Mouse (Mus musculus) kidney, adult 18-20 months (tissue): ENCODE results near the gene Slc22a20.

Experiments used
- DNase-seq: peaks from one replicate; pipeline ENCODE4 v3.0.0; 2021

The Slc22a20 gene

DNA sequence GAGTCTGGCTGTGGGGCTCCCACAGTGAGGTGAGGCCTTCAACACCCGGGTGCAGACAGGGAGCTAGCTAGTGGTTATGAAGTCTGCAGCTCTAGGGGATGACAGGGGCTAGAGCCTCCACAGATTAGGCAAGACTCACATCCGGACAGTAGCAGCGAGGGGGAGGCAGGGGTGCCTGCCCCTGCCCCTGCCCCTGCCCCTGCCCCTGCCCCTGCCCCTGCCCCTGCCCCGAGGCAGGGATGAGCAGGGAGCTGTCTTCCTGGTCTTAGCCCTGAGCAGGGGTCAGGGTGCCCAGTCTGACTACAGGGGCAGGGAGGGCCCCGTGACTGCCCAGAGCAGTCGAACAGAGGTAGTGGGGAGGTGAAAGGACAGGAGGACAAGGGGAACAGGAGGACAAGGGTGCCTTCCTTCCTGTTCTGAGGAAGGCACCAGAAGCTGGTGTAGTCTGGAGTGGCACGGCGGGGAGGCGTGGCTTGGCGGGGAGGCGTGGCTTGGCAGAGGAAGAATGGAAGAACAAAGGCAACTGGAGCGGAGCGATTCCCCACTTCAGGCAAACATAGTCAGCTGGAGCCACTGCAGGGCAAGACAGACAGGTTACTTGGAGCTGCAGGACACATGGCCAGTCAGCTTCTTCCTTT lies 3.0 kb upstream of the Slc22a20 start:
- peak; percentile 84 for DNase-seq

DNA sequence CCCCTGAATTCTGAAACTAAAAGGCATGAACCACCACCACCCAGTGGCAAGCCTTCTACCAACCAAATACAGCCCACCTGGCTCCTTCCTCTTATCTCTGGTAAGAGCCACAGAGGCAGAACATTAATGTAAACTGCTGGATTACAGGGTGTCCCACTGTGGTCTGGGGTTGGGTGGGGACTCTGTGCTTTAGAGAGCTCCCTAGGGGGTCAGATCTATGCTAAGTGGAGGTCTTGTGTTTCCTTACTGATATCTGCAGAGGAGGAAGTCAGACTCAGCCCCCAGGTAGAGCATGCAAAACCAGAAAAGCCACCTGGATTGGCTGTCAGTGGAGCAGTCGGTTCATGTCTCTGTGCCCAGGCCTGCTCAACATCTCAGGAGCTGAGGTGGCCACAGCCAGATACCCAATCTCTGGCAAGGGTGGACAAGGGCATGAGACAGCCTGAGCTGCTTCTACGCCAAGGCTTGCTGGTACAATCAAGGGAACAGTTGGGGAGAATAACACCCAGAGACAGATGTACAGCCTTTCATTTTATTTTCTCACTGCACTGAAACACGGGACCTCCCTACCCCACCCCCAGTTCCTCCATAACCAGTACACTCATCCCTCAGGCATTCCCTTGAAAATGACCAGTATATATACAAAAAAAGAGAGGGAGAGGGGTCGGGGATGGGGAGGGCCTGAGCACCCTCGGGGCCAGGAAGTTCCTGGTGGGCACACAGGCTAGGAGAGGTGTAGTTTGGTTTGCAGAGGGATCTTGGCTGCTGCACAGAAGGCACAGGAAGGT lies 2.3 kb upstream of the Slc22a20 start:
- no peak for DNase-seq

DNA sequence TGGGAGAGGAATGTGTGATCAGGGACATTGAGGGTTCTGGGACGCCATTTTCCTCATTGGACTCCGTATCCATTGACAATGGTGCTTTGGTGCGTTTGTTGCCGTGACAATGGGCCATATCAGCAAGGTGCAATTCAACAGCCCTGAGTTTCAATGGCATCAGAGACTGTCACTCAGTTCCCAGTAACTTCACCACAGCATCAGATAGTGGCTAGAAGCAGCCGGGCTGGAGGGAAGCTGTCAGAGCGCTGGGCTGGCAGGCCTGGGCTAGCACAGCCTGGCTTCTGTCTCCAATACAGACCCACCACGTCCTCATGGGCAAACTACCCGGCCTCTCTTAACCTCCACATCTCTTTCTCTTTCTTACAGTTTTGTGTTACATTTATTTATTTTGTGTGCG lies 5.5 kb downstream of the Slc22a20 start:
- DNase-seq, result no peak

DNA sequence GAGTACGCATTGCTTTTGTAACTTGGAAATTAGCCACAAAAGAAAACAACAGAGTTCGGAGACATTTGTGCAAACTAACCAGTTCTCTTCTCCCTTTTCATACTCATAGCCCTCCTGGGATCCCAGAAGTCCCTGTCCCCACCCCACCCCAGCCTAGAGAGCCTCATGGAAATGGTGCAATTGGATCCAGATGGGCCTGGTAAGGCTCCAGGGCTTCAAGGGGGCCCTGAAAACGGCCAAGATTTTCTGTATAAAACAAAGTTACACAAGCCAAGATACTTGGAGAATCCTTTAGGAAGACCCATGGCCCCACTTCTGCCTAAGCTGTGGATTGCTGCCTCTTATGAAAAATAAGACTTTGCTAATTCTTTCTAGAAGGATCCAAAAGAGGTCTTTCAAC lies 8.2 kb downstream of the Slc22a20 start:
- no peak for DNase-seq

DNA sequence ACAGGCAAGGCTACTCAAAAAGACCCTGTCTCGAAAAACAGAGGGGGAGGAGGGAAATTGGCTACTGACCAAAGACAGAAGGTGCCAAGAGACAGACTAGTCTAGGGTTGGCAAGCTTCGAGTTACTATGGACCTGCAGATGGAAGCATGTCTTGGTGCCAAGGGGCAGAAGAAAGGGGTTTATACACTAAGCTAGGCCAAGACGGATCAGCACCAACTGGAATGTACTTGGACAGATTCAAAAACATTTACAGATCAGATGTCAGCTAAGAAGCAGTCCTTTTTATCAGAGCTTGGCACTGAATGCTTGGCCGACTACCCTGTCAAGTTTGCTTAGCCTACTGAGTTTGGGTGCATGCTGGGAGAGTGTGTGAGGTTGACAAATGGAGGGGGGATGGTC lies 10.3 kb downstream of the Slc22a20 start:
- DNase-seq, result no peak

DNA sequence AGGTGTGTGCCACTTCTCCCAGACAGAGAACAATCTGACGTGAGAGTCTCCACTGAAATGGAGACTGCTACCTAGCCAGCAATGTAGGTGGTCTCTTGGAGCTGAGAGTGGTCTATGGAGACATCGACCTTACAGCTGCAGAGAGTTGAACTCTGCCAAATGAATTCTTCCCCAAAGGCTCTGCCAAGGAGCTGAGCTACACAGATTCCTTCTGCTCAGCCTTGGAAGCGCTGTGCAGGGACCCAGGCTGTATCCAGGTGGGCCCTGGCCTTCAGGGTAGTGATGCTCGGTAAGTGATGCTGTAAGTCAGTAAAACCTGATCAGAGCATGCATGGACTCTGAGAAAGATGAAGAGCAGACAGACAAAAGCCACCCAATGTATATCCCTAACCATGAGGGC lies 10.8 kb downstream of the Slc22a20 start:
- no peak for DNase-seq

DNA sequence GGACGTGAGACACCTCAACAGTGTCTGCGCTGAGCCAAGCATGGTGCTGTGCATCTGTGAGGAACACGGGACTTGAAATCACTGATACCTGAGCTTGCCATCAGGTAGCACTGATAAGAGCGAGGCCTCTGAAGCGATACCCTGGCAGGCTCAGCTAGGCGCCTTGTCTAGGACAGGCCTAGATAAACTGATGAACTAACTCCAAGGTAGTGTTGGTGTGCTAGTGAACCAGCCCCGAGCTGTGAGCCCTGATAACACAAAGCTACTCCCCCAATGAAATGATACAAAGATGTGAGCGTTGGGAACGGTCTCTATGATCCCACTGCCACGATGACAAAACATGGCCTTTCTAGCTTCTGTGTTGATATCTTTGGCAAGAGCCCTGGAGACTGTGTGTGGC lies 18.3 kb downstream of the Slc22a20 start:
- no peak for DNase-seq

DNA sequence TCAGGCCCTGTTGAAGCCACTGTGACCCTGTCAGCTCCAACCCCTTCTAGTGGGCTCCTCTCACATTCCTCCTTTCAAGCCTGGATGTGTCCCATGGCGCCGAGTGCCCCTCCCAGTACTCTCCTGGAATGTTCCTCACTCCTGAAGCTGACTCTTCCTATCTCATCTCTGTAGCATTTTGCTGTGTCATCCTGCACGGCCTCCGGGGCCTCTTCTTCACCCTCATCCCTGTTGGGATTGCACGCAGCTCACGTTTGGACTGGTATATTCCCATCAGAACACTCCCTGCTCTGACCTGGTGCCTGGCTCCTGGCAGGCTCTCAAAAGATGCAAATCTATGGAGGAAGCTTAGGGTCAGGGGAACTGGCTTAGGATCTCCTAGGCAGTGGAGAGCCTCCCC lies 19.2 kb downstream of the Slc22a20 start:
- no peak for DNase-seq

DNA sequence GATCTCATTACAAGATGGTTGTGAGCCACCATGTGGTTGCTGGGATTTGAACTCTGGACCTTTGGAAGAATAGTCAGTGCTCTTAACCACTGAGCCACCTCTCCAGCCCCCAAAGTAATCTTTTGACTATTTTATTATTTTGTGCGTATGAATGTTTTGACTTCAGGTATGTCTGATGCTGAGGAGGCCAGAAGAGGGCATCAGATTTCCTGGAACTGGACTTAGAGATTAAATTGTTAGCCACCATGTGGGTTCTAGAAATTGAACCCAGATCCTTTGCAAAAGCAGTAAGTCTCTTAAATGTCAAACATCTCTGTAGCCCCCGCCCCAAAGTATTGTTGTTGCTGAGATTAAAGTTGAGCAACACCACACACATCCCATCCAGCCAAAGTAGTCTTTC lies 20.0 kb downstream of the Slc22a20 start:
- no peak for DNase-seq

DNA sequence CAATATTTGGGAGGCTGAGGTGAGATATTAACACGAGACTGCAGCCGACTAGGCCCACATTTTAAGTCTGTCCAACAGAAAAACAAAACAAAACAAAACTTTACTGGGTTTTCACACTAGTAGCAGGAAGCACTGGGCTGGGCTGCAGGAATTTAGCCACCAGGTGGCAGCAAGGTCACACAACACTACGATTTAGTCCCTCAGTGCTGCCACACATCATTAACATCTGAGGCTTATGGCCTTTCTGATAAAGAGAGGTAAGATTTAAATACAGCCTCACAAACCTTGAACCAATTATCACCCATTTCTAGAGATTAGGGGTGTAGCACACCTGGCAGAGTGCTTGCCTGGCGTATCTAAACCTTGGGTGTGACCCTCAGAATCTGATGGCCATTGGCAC lies 20.7 kb downstream of the Slc22a20 start:
- peak; percentile 79 for DNase-seq

DNA sequence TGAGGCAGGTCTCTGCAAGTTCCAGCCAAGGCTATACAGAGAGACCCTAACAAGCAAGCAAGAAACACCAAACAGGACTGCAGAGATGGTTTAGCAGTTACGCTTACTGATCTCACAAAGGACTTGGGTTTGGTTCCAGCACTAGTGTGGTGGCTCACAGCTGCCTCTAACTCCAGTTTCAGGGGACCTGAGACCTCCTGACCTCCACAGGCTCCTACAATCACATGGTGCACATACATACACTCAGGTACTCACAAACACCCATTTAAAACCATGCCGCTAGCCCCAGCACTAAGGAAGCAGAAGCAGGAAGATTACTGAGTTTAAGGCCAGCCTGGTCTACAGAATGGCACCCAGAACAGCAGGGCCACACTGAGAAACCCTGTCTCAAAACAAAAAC lies 21.1 kb downstream of the Slc22a20 start:
- DNase-seq, result no peak

DNA sequence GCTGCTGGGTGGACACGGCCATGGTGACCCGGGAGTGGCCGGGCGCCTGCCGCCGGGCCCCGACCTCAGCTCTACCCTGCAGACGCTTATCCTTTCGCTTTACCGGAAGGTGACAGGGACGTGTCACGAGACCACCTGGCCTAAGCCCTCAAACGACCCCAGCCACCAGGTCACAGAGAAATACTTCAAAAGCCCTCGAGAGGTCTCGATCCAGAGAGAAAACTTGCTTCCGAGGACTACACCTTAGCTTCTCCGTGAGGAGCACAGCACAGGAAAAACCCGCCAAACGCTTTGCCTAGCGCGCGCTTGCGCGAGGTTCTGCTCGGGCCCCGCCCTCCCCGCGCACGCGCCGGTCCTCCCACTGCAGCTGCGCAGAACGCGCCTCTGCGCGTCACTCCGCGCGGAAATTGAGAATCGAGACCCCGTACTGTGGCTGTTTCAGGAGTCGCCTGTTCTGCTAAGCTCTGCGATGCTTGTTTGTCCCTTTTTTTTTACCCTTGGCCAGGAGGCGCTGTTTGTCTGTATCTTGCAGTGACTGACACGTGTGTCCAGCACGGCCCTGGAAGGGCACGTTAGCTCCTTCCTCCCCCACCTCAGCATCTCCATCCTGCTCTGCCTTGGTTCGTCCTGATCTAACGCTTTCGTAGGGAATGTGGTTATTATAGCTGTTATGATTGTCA lies 21.9 kb downstream of the Slc22a20 start, which contains the start of gene Pola2:
Gene Pola2 (minus strand): TSS at position 320 of the 680 bp plus-strand sequence.
- DNase-seq, result peak; percentile 91

DNA sequence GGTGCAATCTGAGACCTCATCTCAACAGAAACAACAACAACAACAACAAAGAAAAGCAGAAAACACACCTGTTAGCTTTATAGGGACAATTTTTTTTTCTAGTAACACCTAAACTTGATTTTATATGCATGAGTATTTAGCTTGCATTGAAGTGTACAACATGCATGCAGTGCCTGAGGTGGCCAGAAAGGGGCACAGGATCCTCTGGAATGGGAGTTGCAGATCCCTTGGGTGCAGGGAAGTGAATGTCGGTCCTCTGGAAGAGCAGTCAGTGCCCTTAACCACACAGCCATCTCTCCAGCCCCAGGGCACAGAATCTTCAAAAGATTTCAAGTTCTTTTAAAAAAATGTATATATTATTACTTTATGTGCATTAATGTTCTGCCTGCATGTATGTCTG lies 23.3 kb downstream of the Slc22a20 start:
- DNase-seq, result no peak

DNA sequence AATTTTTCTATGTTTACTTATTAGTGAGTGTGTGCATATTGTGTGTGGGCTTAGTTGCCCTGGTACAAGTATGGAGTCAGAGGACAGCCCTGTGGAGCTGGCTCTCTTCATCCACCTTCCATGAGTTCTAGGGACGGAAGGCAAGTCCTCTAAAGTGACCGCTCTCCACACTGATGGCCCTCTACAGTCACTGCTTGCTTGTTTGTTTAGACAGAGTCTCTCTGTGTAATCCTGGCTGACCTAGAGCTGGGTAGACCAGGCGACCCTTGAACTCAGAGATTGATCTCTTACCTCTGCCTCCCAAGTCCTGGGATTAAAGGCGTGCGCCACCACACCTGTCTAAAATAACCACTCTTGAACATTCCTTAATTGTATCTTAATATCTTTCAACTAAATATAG lies 28.6 kb downstream of the Slc22a20 start:
- no peak for DNase-seq

DNA sequence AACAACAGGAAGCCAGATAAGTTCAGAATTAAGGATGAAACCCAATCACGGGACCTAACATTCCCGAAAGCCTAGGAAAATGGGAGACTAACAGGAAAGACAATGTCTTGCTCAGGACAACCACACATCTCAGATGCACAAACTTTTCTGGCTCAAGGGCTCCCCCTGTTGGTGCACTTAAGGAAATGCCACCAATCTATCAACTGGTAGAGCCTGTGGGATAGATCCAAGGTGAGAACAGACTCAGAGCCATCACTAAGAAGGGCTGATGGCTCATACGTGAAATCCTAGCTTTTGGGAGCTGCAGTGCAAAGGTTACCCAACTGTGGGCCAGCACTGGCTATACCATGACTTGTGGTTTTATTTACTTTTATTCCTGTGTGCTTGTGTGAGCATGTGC lies 29.3 kb downstream of the Slc22a20 start:
- peak; percentile 85 for DNase-seq

DNA sequence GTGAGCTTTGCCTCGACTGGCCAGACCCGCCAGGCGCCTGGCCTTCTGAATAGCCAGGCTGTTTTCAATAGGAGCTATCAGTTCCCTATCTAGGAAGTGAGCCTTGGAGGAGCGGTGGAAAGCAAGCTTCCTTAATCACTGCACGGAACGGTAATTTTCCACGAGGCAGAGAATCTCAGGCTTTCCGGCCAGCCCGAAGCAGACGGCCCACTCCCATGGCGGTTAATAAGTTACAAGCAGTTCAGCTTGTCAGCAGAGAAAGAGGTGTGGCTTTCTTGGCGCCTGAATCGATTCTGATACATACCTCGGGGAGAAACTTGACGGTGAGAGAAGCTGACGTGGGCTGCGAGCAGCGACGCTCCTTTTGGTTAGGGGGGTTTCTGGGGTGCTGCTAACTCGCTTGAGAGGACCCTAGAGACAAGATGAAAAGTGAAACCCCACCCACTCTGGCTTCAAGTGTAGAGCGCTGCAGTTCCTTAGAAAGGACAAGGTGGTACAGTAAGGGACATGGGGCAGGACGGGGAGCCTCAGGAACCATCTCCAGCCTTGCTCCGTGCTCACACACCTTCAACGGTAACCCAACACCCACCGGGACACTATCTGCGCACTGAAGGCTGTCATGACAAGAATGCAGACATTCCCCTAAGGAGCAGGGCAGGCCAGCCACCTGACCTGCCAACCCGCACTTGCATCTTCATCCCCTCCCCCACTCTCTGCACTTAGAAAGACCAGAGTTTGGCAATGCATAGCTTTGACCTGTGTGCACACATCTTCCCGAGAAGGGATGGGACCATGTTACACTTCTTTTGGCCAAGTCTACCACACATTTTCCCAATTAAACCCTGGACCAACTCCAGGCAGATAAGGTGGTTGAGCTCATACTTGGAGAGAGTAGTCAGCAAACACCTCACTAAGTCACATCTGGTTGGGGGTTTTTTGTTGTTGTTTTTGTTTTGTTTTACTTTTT lies 30.0 kb downstream of the Slc22a20 start:
- DNase-seq, result peak; percentile 81

DNA sequence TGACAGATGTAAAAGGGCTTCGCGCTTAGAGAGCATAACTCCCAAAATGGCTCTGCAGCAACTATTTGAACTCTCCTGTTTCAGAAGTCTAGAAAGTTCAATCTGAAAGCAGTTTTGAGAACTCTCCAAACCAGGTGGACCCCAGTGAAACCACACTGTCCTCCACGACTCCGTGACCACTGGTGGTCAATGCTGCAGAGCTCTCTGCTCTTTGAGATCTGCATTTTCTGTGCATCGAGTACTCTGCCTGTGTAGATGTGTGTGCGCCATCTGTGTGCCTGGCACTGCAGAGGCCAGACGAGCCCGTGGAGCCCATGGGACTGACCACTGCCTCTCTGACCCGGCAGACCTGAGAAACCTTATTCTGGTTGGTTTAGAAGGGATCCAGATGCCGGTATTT lies 31.0 kb downstream of the Slc22a20 start:
- no peak for DNase-seq

DNA sequence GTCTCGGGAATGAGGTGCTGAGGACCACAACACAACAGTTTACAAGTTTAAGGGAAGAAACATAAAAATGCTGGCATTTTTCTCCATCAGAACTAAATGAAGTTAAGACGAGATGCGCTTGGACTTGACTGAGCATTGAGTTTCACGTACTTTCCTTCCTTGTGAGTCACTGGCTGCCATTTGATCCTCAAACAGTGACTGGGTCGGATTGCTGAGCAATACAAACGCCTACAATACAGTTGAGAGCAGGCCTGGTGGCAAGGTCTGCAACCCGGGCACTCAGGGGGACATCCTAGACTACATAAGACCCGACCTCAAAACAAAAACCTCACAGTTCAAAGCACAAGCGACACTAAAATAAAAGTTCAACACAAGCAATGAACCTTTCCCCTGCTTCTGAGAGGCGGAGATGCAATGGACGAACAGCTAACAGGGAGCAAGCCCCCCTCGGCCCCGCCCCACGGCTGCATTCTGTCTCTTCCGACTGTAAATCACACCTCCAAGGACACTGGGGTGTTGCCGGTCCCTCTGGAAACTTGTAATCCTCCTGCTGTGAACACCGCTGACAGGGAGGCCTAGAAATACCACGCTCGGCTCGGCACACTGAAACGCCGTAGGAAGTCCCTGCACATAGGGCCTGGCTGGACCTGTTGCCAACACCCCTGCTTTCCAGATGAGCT lies 31.8 kb downstream of the Slc22a20 start:
- DNase-seq, result no peak

DNA sequence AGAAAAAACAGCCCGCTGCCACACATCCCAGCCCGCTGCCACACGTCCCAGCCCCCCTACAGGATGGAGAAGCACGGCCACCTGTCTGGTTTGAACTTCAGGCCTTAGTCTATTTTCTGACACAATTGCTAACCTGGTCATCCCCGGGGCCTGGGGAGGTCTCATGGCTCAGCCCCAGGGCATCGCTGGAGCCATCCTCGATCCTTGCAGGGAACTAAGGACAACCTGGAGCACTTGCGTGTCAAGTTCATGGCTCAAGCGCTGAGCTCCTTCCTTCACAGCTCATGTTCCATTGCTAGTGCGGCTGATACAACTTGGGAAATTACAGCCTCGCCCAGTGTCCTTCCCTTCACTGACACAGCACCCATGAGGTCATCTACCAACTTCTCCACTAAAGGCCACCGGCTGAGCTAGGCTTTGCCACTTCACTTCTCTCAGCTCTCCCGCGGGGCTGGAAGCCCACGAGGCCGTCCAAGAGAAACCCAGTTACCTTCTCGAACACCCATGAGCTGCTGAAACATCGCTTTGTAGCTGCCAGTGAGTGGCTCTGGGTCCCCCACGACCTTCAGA lies 32.7 kb downstream of the Slc22a20 start:
- no peak for DNase-seq

DNA sequence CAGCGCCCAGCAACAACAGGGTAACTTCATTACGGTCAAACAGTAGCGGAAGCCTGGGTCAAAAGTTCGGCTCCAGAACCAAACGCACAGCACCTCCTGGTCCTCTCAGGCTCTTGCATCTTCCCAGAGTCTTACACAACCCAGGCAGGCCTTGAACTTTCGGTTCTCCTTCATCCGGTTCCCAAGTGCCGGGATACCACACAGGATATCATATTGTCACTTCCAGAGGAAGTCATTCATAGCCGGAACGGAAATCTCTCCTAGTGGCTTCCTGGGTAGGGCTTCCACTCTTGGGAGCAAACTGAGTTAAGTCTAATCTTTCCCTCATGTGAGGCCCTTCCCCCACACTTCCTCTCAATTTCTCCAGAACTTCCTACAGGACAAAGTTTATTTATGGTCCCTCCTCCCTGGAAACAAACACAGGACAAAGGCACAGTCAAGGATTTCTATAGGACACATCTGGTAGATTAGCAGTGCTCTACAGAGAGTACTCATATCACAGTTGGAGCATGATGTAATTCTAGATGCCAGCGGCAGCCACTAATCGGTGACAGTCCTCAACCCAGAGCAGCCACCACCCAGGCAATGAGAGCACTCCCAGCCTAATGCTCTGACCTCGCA lies 33.8 kb downstream of the Slc22a20 start:
- DNase-seq, result peak; percentile 50

DNA sequence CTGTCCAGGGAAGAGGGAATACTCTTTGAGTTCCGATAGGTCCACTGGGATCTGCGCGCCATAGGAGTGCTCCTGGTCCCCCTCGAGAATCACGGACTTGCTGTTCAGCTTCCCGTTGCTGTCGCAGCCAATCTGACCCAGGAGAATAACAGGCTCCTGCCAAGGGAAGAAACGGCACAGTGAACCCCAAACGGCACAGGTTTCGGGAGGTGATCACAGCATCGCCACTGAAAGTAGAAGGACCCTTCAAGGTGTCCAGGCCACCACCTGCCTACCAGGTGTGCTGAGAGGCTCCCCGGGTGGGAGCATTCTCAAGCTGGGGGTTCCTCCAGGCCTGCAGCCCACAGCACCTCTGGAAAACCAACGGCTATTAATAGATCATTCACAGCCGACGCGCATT lies 34.3 kb downstream of the Slc22a20 start:
- no peak for DNase-seq
